Mouse (Mus musculus) embryonic fibroblast, embryonic 13.5 days (primary cell): ENCODE measurements around the gene Lingo1. TPM values are rescaled to one million over a fixed set of nuclear protein-coding genes. Genes with fewer than 3 reads are reported as not detected.

Source experiments
- H3K27ac ChIP-seq: 2 replicates; pipeline ENCODE4 v1.5.1; 2012; ENCODE audit warnings: low read length, control low read depth, inconsistent platforms; ENCODE audit not compliant: insufficient read depth
- H3K4me1 ChIP-seq: 2 replicates; pipeline ENCODE4 v1.6.1; 2011; ENCODE audit warnings: low read length; ENCODE audit not compliant: control insufficient read depth, insufficient read depth
- H3K4me3 ChIP-seq: 2 replicates; pipeline ENCODE4 v1.5.1; 2011; ENCODE audit warnings: mild to moderate bottlenecking, control low read depth, low read length; ENCODE audit not compliant: insufficient read depth
- CTCF ChIP-seq: IDR thresholded peaks from 2 replicates; pipeline ENCODE4 v1.5.1; 2011; ENCODE audit warnings: mild to moderate bottlenecking, control low read depth, low read length, moderate library complexity, borderline replicate concordance; ENCODE audit not compliant: insufficient read depth
- POLR2A ChIP-seq: IDR thresholded peaks from 2 replicates; pipeline ENCODE4 v1.6.1; 2011; ENCODE audit warnings: low read depth, mild to moderate bottlenecking, control low read depth, low read length, moderate library complexity
- polyA plus RNA-seq: library from polyadenylated mRNA; stranded (reverse); fragments of >200 nt; gene quantifications from 2 replicates; pipeline ENCODE4 v1.2.4, GENCODE M21; 2011; ENCODE audit warnings: low read depth; ENCODE audit not compliant: missing spikeins, insufficient read length

The Lingo1 gene
- polyA plus RNA-seq, 1 experiment, result 3.7 TPM

DNA sequence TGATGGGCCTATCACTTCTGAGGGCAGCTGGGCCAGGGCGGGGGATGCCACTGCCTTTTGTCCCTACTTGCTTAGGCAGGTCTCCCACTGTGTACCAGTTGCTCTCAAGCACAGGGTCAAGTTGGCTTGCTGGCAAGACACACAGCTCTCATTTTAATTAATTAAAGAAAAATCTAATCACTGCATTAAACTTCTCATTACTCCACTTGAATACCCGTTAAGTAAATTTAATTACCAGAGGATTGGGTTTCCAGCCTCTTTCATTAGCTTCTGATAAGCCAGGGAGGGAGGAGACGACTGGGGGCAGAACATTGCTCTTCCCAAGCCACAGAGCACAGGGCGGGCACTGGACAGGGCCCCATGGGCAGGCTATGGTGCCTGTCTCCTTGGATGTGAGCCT, 113.4 kb downstream of the Lingo1 start:
- H3K4me1 ChIP-seq, result no peaks in the 10 kb centered on the region
- TF ChIP-seq CTCF, result no peak
- no peak for TF ChIP-seq POLR2A
- no peak overlapping the region for H3K4me3 ChIP-seq
- H3K27ac ChIP-seq, result no peak overlapping the region

- no peaks in the 10 kb centered on the region for H3K4me1 ChIP-seq
- H3K4me3 ChIP-seq, result no peak overlapping the region
- no peak for TF ChIP-seq CTCF
- no peak for TF ChIP-seq POLR2A
- no peak overlapping the region for H3K27ac ChIP-seq
Measured at GRCm38 (mm10) chr9:56681950-56682349, 114.3 kb downstream of the Lingo1 start.

DNA sequence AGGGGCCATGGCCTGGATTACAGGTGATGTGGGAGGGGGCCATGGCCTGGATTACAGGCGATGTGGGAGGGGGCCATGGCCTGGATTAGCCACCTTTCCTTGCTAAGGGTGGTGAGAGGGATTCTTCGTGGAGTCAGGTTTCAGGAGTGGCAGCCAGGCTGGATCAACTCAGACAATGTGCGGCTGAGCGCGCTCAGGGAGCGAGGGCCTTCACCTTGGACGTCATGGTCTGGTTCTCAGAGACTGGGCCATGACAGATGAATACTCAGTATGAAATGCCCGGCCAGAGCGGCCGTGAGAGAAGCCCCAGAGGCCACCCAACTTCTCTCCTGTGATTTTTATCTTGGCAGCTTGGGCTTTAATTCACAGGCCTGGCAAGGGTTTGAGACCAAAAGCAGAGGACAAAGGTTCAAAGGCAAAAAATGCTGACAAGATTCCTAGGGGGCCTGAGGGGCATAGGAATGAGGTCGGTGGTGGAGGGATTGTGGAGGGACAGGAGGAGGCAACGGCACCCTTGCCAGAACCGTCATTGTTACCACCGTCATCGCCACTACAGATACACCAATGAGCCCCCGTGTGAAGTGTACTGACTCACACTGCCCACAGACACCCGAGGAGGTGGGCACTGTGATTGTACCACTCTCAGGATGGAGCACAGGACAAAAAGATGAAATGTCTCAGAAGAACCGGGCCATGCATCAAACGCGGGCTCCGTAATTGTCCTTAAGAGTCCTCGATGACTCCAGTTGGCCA, 117.2 kb downstream of the Lingo1 start:
- Histone ChIP-seq H3K4me3 (no peak overlapping the region), H3K4me1 (no peaks in the 10 kb centered on the region), H3K27ac (no peak overlapping the region)
- TF ChIP-seq POLR2A (no peak), CTCF (no peak)

- H3K27ac ChIP-seq, result no peak overlapping the region
- no peak overlapping the region for H3K4me3 ChIP-seq
- no peak for TF ChIP-seq POLR2A
- no peak for TF ChIP-seq CTCF
- no peaks in the 10 kb centered on the region for H3K4me1 ChIP-seq
Measured at GRCm38 (mm10) chr9:56675696-56676095, 120.6 kb downstream of the Lingo1 start.

DNA sequence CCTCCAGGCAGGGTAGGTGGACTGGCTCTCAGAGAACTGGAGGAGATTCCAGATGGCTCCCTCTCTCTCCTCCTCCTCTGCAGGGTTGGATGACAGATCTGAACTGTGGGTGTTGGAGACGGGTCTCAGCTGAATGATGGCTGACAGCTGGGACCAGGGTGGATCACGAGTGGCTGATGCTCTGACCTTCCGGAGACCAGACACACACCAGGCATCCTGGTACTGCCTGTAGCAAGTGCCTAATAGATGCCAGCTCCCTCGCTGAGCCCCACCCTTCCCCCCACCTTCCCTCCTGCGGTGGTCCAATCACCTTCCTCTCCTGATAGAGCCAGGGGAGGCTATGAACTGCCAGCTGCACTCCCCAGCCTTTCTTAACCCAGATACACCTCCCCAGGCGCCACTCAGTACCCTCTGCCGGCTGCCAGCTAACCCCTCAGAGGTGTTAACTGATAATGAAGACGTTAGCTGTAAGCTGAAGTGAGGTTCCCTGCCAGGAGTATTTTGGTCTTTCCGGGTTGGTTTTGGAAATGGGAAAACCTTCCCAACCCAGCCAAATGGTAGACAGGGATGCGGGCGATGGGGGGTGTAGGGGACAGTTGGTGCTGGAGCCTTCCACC, 126.6 kb downstream of the Lingo1 start:
- no peak for TF ChIP-seq CTCF
- no peak for TF ChIP-seq POLR2A
- Histone ChIP-seq H3K4me3 (no peak overlapping the region), H3K4me1 (no peaks in the 10 kb centered on the region), H3K27ac (no peak overlapping the region)

GRCm38 (mm10) chr9:56664136-56664535, 132.1 kb downstream of the Lingo1 start:
- Histone ChIP-seq H3K27ac (no peak overlapping the region), H3K4me1 (no peaks in the 10 kb centered on the region), H3K4me3 (no peak overlapping the region)
- TF ChIP-seq CTCF (no peak), POLR2A (no peak)

DNA sequence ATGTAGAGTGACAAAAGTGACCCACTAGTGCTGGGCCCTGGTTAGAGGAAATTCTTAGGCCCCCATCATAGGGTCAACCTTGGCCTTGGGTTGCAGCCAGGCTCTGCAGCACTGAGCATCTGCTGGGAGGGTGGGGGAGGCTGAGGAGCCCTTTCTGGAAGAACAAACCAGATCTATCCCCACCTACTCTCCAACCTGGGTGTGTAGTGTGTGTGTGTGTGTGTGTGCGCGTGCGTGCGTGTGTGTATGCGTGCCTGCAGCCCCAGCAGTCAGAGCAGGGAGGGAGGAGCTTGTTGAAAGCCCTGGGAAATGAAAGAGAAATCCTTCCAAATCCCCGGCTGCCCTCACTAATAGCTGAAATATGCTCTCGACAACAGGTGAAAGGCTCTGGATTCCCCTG, 133.3 kb downstream of the Lingo1 start:
- Histone ChIP-seq H3K4me3 (no peak overlapping the region), H3K27ac (no peak overlapping the region), H3K4me1 (no peaks in the 10 kb centered on the region)
- TF ChIP-seq POLR2A (no peak), CTCF (no peak)

DNA sequence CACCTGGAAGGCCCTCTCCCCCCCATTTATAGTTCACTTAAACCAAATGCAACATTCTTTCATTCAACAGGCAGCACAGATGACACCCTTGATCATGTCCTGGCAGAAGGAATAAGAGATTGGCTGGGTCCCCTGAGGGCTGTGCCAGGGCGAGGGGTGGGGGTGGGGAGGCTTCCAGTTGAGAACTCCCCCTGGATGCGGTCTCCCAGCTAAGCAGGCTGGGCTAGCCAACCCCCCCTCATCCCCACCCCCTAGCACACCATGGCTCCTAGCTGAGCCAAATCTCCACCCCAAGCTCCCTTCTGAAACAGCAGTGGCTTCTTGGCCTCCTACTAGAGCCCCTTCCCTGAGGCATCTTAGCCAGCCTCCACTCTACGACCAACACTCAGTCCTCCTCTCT, 133.9 kb downstream of the Lingo1 start:
- H3K27ac ChIP-seq, result no peak overlapping the region
- TF ChIP-seq CTCF (no peak), POLR2A (no peak)
- no peaks in the 10 kb centered on the region for H3K4me1 ChIP-seq
- H3K4me3 ChIP-seq, result no peak overlapping the region

- TF ChIP-seq POLR2A (no peak), CTCF (no peak)
- Histone ChIP-seq H3K4me3 (no peak overlapping the region), H3K4me1 (peaks cover 3% of the 10 kb centered on the region; the same call in 1 of the 2 replicates), H3K27ac (no peak overlapping the region)
Measured at GRCm38 (mm10) chr9:56661217-56661840, 134.9 kb downstream of the Lingo1 start.

GRCm38 (mm10) chr9:56658580-56658979, 137.7 kb downstream of the Lingo1 start:
- peaks cover 4% of the 10 kb centered on the region; the same call in 1 of the 2 replicates for H3K4me1 ChIP-seq
- H3K4me3 ChIP-seq, result no peak overlapping the region
- TF ChIP-seq CTCF, result no peak
- TF ChIP-seq POLR2A, result no peak
- H3K27ac ChIP-seq, result no peak overlapping the region

DNA sequence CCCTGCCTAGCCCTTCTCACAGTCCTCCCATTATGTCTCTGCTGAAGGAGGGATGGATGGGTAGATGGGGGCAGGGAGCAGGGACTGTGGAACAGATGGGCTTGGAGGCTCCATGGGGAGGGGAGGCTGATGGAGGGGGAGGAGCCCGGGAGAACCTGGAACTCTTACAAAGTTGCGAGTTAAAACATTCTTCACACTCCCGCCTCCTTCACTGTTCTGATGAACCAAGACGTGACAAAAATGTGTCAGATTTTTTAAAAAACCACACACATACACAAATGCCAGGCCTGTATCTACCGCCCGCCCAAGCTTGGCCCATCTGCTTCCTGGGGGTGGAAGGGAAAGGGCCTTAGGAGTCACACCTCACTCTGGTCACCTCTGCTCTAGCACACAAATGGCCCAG, 138.3 kb downstream of the Lingo1 start:
- TF ChIP-seq POLR2A (no peak), CTCF (no peak)
- Histone ChIP-seq H3K27ac (no peak overlapping the region), H3K4me3 (no peak overlapping the region), H3K4me1 (peaks cover 4% of the 10 kb centered on the region; the same call in 1 of the 2 replicates)
